Mouse (Mus musculus): Measurements from ENCODE around the gene Gm20388.
"Not testable (repeated sequence)": the region's sequence is repeated elsewhere in the genome, so short reads cannot be mapped to it uniquely, and the experiment has no call there.

DNA sequence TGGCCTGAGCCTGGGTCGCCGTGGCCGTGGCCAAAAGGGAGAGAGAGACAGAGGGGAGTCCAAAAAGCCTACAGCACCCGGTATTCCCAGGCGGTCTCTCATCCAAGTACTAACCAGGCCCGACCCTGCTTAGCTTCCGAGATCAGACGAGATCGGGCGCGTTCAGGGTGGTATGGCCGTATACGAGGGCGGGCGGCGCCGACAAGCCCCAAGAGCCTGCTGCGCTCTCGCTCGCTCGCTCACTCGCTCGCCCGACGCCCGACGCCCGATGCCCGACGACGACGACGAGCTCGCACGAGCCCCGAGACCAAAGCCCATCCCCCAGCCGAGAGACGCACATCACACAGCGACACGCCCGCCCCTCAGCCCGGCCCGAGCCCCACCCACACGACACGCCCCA, 3653.6 kb downstream of the Gm20388 start:
- not testable (repeated sequence) for TF ChIP-seq EP300, CTCF (IDR thresholded peaks at IDR 0.05; ENCODE audit: low read depth)
